Mouse (Mus musculus): Measurements from ENCODE around the gene Cd52. TPM values are rescaled to one million over a fixed set of nuclear protein-coding genes. Genes with fewer than 3 reads are reported as not detected.
"Not testable (repeated sequence)": the region's sequence is repeated elsewhere in the genome, so short reads cannot be mapped to it uniquely, and the experiment has no call there.

Gene Cd52
- 1 to 10 TPM in 1 of 2 experiments, under 1 TPM in 1; 0.86 to 1.5 TPM for total RNA-seq (2021)
- long read RNA-seq, experiment 1: 0 reads
- long read RNA-seq, experiment 2, partial matches to known transcripts: 0 of 2 reads
- long read RNA-seq, experiment 2, other reads (novel, unspliced or antisense): 0 of 2 reads

DNA sequence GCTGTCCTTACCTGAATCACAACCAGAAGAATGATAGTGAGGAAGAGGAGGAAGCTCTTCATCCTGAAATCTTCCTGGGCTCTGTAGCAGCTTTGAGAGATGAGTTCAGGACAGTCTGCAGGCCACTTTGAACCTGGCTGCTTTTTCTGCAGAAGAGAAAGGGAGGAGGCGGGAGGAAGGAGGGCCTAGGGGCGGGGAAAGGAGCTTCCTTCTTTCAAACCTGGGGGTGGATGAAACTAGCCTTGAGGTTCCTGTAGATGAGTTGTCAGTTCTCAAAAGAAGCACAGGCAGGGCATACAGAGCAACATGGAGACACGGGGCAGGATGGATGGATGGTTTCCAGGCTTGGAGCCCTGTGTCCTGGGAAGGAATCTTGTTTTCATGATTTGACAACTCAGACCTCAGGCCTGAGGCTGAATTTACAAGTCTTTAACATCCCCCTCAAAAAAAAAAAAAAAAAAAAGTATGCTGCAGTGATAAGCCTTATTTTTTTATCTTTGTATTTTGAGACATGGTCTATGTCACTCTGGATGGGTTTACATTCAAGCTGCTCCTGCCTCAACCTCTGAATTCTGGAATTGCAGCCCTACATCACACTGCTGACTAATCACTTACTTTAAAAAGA lies at the start of gene Cd52:
Cd52 (minus strand) TSS at position 160 of the 625 bp plus-strand sequence.
- DNase-seq (ENCODE audit: low spot score in 2 of 2): no peak

DNA sequence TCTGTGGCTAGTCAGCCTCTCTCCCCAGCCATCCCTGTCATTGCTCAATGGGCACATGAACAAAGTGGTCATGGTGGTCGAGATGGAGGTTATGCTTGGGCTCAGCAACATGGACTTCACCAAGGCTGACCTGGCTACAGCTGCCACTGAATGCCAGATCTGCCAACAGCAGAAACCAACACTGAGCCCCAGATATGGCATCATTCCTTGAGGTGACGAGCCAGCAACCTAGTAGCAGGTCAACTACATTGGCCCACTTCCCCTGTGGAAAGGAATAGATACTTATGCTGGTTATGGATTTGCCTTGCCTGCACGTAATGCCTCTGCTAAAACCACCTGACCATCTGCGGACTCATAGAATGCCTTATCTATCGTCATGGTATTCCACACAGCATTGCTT lies 49.4 kb upstream of the Cd52 start:
- not testable (repeated sequence) for DNase-seq (ENCODE audit: low spot score in 2 of 2)

DNA sequence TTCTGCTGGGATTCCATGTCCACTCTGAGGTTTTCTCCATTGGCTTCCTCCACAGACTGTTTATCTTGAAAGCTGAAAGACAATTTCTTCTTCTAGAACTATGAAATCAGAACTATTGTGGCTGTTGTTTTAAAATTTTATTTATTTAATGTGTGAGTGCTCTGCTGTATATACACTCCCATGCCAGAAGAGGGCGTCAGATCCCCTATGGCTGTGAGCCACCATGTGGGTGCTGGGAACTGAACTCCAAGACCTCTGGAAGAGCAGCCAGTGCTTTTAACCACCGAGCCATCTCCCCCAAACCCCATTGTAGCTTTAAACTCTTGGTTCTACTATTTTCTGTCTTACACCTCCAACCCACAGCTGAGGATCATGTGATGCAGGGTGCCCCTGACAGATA lies 44.0 kb upstream of the Cd52 start:
- DNase-seq (ENCODE audit: low spot score in 2 of 2): no peak

DNA sequence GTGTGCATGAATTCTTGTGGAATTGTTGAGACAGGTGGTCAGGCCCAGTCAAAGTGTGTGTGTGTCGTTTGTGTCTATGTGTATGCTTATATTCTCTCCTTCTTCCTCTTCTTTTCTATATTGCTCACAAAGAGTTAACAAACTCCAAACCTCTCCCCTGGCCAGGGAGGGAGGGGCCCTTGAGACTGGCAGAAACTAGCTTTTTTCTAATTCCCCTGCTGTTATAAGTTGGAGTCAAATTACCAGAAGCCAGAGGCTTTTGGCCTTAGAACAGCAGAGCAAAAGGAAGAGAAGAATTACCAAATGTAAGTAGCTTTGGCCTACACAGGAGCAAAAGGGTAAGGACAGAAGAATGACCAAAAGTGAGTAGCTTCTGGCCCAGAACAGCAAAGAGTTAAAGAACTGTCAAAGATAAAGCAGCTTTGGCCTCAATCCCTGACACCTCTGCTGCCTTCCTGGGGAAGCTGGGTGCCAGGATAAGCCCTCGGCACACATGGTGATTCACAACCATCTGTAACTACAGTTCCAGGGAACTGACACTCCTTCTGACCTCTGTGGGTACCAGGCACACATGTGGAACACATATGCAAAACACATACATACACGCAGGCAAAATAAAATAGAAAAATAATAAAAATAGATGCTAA lies 41.5 kb upstream of the Cd52 start:
- no peak for DNase-seq (ENCODE audit: low spot score in 2 of 2)

DNA sequence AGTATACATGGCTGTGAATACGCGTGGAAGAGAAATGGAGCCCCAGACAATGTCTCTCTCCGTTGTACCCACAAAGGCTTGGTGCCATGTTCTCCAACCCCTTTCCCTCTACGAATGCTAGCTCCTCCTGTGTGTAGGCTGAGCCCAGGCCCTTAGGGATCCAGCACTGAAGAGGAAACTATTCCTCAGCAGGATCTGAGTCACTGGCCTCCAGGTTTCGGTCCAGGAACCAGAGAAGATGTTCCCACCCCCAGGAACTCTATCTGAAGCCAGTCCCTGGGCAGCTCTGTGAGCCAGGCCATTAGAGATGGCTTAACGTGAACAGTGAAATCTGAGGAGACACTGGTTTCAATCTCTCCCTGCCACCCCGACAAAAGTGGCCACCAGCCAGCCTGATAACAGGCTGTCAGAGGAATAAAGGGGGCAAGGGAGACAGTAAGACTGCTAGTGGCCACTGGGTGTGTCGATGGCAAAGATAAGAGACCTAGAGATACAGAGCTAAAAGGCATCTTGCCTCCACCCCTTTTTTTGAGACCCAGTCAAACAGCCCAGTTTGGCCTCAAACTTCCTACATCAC lies 37.7 kb upstream of the Cd52 start:
- no peak for DNase-seq (ENCODE audit: low spot score in 2 of 2)

DNA sequence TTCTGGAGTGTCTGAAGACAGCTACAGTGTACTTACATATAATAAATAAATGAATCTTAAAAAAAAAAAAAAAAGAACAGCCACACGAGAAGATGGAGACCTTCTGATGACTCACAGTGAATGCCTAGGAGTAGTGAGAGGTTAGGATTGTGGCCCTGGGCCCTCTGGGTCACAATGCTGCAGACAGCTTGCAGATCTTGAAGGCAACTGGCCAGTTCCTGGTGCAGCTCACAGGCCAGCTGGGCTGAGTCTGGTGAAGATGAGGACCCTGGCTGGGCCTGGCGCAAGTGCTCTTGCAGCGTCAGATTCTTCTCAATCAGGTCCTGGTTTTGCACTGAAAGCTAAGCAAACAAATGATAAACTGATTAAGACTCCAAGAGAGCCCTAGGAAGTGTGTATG lies 37.2 kb upstream of the Cd52 start:
- DNase-seq (ENCODE audit: low spot score in 2 of 2): no peak

DNA sequence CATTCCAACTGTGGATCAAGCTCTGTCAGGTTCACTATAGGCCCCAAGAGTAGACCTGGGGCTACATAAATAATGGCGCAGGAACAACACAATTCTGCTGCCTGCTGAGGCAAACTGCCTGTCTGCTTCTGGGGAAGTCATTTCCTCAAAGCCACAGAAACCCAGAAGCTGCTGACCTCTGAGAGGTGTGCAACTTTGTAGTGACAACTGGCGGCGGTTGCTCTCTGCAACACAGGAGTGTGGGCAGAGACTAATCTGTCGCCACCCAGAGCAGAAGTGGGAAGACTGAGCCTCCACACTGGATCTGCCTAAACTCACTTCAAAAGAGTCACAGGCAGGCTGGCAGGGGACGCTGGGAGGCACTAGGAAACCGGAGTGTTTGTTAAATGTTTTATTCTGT lies 34.6 kb upstream of the Cd52 start:
- no peak for DNase-seq (ENCODE audit: low spot score in 2 of 2)

DNA sequence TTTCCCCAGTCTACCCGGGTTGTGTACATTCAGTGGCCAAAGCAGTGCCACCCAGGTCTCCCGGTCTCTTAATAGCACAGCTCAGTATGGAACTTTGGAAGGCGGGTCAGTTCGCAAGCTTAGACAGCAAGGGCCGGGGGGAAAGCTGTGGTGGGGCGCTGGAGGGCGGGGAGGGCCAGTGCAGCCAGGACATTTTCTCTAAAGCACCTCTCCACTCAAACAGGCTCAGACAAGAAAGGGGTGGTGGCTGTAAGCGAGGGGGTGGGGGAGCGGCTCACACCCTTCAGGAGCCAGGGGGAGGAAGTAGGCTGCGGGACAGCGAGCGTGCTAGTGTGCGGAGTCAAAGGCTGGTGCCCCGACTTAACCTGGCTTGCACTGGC lies 34.1 kb upstream of the Cd52 start:
- no peak for DNase-seq (ENCODE audit: low spot score in 2 of 2)

DNA sequence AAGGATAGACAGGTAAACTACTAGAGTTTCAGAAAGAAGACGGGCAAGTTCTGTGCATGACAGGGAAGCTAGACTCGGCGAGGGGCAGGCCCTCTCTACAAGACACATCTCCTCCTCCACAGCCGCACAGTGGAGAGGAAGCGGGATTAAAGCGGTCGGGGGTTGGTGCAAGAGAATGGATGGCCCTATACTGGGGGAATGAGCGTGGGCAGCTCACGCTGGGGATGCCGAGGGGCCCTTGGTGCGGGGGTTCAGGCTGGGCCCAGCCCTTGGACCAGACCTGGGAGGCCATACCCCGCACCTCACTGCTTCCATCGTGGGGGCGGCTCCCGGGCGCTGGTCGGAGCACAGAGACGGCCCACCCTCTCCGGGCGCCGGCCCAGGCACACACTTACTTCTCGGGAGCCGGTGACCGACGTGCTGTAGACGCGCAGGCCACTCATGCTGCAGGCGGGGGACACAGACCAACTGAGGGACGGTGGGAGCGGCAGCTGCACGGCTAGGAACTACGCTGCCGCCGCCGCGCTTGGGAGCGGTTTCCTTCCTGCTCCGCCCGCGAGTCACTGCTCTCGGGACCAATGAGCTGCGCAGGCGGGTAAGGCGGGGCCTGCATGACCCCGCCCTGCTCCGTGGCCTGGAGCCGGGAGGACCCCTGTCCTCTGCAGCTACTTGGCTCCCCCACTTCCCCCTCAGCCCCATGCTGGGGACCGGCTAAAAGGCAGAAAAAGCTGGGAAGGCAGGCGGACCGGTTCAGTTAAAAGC lies 33.5 kb upstream of the Cd52 start, which contains the start of gene Sh3bgrl3:
Sh3bgrl3 (minus strand) TSS at position 569 of the 762 bp plus-strand sequence.
- DNase-seq (ENCODE audit: low spot score in 2 of 2): peak; percentile 82 to 87

DNA sequence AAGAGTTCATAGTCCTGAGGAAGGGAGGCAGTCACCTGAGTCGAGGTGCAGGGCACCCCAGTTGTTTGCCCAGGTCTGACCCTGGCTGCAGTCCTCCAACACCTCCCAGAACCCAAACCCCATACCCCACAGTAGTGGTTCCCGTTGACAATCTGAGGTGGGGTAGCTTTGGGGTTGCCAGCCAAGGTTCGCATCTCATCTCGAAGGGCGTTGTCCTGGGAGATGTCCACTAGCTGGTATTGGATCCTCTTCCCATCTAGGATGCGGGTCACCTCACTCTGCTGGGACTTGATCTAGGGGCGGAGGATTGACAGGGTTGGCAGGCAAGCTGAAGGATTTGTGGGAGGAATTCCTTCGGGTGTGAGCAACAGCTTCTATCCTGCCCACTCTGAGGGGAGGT lies 32.9 kb upstream of the Cd52 start:
- no peak for DNase-seq (ENCODE audit: low spot score in 2 of 2)

DNA sequence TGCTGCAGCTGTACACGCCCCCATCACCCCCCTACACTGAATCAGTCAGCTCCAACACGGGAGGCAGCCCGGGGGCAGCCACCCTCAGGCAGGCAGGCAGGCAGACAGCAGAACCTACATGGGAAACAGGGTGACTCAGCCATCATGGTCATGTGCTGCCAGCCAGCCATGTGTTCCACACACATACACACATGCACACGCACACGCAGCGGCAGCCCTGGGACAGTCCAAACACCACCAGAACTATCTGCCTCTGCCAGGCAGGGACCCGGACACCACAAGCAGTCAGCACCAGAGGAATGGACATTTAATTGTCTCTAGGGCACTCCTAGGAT lies 32.2 kb upstream of the Cd52 start:
- peak; percentile 48 to 61 for DNase-seq (ENCODE audit: low spot score in 2 of 2)

DNA sequence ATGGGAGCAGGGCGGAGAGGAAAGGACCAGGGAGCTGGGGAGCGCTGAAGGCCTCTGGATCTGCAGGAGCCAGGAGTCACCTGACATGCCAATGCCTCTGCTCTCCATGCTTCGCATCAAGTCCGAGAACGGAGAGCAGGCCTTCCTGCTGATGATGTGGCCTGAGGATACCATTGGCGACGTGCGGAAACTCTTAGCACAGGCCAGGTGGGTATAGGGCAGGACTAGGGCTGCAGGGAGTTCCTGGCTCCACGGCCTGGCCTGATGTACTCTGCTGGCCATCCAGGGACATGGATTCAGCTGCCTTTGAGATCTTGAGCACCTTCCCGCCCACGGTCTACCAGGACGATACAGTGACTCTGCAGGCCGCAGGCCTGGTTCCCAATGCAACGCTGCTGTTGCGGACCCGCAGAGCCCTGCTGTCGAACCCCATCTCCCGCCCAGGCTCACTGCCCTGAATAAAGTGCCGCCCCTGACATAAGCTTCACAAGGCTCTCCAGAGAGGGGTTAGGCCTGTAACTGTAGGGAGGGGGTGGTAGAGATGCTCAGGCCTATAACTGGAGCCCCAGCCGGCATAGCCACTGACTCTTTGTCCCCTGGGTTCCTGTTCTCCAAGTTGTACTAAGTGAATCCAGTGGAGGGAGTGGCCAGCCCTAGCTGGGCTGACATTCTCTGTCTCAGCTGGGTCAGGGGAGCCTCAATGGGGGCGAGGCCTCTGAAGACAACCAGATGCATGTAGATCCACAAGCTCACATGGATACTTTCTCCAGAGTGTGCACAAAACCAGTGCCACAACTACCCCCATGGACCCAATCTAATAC lies 31.6 kb upstream of the Cd52 start:
- no peak for DNase-seq (ENCODE audit: low spot score in 2 of 2)

DNA sequence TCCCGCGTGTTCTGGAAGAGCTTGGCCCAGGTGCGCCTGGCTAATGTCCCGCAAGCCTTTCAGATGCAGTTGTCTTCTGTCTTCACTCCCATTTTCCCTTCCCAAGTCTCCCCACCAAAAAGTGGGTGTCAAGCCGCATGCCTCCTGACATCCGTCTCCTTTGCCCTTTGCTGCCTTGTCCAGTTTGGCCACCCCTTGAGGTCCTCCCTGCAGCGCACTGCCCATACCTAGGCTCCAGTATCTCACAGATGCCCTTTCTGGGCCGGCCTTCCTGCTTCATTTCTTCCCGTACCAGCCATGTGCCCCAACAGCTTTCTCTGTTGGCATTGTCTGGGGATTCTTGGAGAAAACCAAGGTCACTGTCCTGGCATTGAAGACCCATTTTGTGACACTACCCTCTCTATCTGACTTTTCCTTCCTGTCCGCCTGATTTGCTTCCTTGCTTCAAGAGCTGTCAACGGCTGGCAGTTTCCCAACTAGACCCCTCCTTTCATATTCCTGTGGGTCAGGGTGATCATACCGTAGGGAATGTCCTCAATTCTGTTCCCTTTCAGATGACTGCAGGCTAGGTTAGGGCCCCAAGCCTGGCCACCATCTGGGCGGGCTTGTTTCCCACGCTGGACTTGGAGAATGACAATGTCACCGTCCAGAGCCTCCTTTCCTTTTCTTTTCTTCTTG lies 30.6 kb upstream of the Cd52 start:
- no peak for DNase-seq (ENCODE audit: low spot score in 2 of 2)

DNA sequence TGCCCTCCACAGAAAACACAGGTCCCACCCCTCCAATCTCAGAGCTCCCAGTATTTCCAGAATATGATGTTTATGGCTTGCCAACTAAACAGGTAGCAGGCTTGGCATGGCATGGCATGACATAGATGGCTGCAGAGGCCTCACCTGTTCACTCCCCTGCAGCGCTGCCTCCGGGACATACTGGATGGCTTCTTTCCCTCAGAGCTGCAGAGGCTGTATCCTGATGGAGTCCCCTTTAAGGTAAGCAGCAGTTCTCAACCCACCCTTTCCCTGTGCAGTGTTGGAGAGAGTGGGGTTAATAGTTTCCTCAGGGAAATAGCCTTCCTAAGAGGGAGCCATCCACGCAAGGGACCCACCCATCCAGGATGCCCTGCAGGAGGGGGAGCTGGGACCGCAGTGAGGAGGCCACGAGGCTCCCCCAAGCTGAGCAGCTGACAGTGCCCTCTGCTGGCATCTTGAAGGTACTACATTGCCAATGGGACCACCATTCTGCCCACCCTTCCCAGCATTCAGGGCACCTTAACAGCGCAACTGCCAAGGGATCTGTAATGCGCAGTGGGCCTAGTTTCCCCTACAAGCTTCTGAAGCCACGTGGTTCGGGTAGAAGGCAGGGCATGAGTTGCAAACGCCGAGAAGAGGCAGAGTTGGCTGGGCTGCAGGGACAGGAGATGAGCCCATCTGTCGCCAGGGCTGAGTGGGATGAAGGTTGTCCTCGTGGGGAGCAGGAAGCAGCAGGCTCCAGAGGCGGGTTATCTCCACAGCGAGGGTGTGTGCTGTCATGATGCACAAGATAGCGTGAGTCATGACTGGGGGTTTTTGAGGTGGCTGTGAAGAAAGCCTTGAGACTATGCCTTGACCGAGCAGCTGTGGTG lies 29.0 kb upstream of the Cd52 start:
- peak; percentile 76 to 87 for DNase-seq (ENCODE audit: low spot score in 2 of 2)

DNA sequence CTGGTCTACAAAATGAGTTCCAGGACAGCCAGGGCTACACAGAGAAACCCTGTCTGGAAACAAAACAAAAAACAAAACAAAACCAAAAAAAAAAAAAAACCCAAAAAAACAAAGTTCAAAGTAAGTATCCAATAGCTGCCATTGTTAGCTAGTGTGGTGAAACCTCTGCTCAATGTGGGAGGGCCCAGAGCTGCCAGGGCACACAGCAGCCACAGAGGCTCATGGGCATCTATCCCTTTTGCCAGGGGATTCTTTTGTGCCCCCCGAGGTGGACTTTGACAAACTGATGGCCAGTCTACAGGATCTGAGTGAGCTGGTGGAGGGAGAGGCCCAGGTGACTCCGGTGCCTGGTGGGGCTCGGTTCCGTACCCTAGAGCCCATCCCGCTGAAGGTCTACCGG lies 28.3 kb upstream of the Cd52 start:
- no peak for DNase-seq (ENCODE audit: low spot score in 2 of 2)

DNA sequence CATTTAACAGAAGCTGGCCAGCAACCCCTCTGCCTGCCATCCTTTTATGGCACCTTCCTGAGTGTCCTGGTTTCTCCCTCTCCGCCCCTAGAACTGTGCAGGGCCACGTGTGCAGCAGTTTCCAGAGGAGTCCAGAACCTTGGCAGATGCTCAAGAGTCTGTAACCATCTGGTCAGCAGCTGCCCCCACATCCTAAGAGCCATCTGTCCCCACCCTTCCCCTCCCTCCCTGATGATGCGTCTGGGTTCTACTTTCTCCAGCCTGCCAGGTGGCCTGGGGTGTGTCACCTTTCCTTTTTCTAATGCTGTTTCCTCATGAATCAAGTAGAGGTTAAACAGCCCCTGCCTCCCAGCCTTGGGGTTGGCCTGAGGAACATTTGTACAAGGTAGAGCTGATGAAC lies 27.4 kb upstream of the Cd52 start:
- no peak for DNase-seq (ENCODE audit: low spot score in 2 of 2)

DNA sequence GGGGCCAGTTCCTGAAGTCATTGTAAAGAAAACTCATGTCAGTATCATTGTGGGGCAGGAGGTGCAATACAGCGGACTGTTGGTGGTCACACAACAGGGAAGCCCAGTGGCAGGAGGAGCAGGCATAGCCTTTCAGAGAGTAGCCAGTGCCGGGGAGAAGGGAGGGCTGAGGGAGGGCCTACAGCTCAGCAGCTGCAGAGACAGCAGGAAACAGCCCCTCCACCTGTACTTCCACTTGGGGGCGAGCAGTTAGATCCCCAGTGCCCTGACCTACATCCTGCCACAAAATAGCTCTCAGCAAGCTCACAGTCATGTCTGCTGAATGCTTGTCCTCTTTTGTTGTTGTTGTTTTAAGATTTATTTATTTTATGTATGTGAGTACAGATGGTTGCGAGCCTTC lies 26.7 kb upstream of the Cd52 start:
- no peak for DNase-seq (ENCODE audit: low spot score in 2 of 2)

DNA sequence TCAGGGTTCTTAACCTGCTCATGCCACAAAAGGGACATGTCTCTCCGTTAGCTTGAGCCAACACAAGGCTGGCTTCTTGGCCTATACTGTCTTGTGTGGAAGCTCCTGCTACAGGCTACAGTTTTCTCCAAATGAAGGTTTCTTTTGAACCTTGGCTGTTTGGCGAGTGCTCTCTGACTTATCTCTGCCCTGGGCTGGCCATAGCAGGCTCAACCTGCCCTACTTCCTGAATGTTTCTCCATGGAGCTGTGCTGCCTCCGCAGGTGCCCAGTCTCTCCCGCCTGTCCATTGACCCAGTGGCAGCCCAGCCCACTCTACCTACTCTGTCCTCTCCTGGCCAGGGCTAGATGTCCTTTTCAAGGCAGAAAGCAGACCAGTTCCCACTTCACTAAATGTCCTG lies 26.0 kb upstream of the Cd52 start:
- no peak for DNase-seq (ENCODE audit: low spot score in 2 of 2)

DNA sequence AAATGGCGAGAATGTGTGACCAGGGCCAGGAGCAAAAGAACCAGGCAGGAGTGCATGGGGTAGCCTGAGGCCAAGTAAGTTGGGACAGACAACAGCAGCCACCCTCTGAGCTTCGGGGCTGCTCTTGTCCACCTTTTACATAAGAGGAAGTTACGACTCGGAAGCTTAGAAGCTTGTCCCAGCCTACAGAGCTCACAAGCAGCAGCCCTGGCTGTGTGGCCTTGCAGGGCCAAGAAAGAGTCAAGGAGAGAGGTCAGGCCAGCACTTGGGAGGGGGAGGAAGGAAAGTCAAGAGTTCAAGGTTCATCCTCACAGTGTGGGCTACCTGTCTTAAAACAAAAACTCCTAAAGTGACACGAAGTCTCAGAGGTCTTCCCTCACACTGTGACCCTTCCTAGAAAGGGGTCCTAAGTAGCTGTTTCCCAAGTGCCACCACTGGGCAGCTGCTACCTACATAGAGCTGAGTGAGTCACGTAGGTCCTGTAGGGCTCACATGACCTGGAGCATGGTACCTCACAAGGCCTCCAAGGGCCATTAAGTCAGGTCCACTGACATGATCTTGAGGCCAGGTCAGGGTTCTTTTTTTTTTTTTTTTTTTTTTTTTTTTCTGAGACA lies 25.4 kb upstream of the Cd52 start:
- DNase-seq (ENCODE audit: low spot score in 2 of 2): no peak

All from layer of hippocampus, postnatal 14 days (tissue).